Mouse (Mus musculus) adrenal gland, postnatal 14 days (tissue): ENCODE results near the gene Ppia. TPM values are rescaled to one million over a fixed set of nuclear protein-coding genes. Genes with fewer than 3 reads are reported as not detected.
A peak's percentile ranks its signal among the peaks of the same experiment; 100 is the strongest.
"Not testable (repeated sequence)": the region's sequence is repeated elsewhere in the genome, so short reads cannot be mapped to it uniquely, and the experiment has no call there.

Source experiments
- DNase-seq: peaks from one replicate; pipeline ENCODE4 v3.0.0; 2021; ENCODE audit warnings: mixed read lengths
- long read RNA-seq, 2 experiments: library from polyadenylated mRNA; stranded (forward); transcript quantifications; one replicate each; pipeline ENCODE4 v2.0.0; 2021
- total RNA-seq: library from RNA; stranded (reverse); gene quantifications from 2 replicates; pipeline ENCODE4 v1.2.3, GENCODE M21; 2021

Gene Ppia
- 1,829 and 1,894 TPM in 2 replicates for total RNA-seq
- long read RNA-seq, experiment 1, transcript Ppia-202 (5 exons, 1,170 nt): major isoform, 1,314 of 1,349 reads
- long read RNA-seq, experiment 1, partial matches to known transcripts: 6 of 1,349 reads
- long read RNA-seq, experiment 1, other reads (novel, unspliced or antisense): 23 of 1,349 reads
- long read RNA-seq, experiment 2, transcript Ppia-202 (5 exons, 1,170 nt): major isoform, 1,078 of 1,131 reads
- long read RNA-seq, experiment 2, partial matches to known transcripts: 19 of 1,131 reads
- long read RNA-seq, experiment 2, other reads (novel, unspliced or antisense): 30 of 1,131 reads

GRCm38 (mm10) chr11:6414751-6415550, at the start of gene Ppia:
Gene Ppia, plus strand, starts transcription at chr11:6415443.
- DNase-seq: no peak

DNA sequence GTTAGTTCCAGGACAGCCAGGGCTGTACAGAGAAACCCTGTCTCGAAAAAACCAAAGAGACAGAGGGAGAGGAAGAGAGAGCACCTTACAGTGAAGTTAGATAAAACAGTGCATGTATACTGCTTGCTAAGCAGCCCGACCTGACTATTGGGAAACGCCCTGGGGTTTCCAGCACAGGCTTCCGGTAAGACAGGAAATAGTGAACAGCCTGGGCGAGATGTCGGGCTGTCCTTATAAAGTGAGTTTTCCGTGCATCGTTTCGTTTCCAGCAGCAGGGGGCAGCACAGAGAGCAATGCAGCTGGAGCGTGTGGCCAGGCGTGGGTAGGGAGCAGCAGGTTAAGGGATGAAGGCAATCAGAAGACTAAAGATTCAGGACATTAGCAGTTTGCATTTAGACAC, 49.4 kb upstream of the Ppia start:
- peak; percentile 87 for DNase-seq

DNA sequence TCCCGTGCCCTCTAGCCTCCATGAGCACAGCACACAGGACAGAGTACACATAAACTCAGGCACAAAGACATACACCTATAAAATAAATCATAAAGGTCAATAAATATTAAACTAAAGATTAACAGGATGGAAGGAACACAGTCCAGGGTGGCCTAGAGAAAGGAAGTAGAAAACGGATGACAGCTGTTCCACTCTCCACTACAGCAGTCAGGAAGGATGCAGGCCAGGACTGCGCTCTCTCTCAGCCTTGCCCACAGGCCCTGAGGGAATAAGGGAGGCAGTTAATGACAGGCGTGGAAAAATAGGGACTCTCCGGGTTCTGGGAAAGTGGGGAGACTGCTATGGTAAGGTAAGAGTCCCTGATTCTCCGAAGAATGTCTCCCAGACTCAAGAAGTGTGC, 48.8 kb upstream of the Ppia start:
- no peak for DNase-seq

DNA sequence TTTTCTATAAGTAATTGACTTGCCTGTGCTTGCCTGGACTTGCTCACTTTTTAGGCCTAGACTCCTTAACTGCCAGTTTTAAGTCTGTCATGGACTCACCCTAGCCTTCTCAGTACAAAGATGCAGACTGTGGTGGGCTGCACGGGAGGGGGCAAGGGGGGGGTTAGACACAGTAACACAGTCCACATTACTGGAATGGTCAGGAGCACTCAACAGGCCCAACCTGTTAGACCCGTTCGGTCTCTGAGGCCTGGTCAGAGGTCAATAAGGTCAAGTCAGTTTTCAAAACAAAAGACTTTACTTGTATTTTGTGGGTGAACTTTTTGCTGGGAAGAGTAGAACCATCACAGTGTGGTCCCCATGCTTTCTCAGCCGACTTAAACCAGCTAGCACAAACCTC, 48.1 kb upstream of the Ppia start:
- no peak for DNase-seq

- DNase-seq: not testable (repeated sequence)
These were observed 47.3 kb upstream of the Ppia start for GRCm38 (mm10) chr11:6367986-6368385.

GRCm38 (mm10) chr11:6371376-6372155, 43.7 kb upstream of the Ppia start:
- no peak for DNase-seq

DNA sequence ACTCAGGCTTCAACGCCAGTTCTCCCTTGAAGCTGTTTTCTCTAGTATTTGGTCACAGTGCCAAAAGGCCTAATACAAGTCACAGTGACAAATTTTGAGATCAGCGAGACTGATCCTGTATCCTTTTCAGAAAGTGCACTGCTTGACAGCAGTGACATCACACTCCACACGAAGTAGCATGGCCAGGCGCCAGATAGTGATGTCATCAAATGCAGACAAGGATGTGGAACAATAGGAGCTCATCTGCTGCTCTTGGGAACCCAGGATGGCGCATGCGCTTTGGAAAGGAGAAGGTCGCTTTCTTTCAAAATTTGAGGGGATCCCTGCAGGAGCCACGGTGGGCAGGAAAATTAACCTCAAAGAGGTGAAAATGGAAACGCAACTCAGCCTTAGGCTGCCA, 42.5 kb upstream of the Ppia start:
- peak; percentile 41 for DNase-seq

- DNase-seq: peak; percentile 48
These were observed 34.3 kb upstream of the Ppia start for GRCm38 (mm10) chr11:6380916-6381315.

DNA sequence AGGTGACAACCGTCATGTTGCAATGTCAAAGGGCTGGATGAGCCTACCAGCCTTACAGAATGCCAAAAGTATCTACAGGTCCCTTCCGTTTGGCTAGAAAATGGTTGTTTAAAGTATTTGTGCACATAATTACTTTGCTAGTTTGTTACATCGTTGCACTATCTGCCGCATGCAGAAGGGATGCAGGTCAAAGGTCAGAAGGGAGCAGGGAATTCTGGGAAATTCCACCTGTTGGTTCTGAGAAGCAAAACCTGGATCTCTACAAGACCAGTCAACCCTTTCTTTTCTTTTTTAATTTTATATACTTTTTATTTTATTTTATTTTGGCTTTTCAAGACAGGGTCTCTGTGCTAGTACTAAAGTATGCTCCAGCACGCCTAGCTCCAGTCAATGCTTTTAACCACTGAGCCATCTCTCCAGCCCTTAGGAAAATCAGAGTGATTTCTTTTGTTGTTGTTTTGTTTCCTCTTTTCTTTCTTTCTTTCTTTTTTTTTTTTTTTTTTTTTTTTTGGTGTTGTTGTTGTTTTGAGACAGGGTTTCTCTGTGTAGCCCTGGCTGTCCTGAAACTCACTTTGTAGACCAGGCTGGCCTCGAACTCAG, 27.0 kb upstream of the Ppia start:
- no peak for DNase-seq

GRCm38 (mm10) chr11:6388726-6389413, 26.4 kb upstream of the Ppia start, which contains the start of gene Zmiz2:
Gene Zmiz2, plus strand, starts transcription at chr11:6389074.
- DNase-seq: peak; percentile 98

GRCm38 (mm10) chr11:6389483-6389921, 25.7 kb upstream of the Ppia start:
- peak; percentile 45 for DNase-seq

GRCm38 (mm10) chr11:6390376-6391053, 24.7 kb upstream of the Ppia start:
- DNase-seq: no peak

- no peak for DNase-seq
These were observed 23.5 kb upstream of the Ppia start for GRCm38 (mm10) chr11:6391516-6392276.

DNA sequence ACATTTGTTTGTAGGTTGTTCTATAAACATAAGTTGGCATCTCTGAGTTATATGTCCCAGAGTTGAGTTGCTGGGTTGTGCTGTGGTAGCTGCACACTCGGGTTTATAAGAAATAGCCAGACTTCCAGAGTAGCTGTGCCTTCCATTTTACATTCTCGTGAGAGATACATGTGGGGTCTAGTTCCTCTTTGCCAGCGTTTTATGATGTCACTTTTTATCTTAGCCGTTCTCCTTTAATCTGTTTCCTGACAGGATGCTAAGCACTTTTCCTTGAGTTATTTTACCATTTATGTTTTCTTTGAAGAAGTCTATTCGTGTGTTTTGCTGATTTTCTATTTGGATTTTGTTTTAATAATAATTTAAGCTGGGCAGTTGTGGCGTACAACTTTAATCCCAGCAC, 22.4 kb upstream of the Ppia start:
- DNase-seq: no peak

DNA sequence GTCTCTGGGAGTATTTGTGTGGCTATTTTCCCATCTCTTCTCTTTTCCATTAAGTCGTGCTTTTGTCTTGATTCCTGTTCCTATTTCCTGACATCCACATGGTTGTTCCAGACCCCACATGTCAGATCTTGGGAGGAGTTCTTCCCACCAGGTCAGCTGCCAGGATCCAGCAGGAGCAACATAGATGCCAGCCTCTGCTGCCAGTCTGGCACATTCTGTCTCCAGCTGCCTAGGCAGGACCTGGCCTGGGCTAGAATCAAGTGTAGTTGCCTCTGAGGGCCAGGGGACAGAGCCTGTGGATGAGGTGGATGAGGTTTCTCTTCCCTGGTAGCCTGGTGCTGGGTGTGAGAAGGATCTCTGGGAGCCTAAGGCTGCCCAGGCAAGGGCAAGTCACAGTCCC, 21.4 kb upstream of the Ppia start:
- DNase-seq: no peak

GRCm38 (mm10) chr11:6395565-6395964, 19.7 kb upstream of the Ppia start:
- peak; percentile 2 for DNase-seq

GRCm38 (mm10) chr11:6398141-6398540, 17.1 kb upstream of the Ppia start:
- no peak for DNase-seq

DNA sequence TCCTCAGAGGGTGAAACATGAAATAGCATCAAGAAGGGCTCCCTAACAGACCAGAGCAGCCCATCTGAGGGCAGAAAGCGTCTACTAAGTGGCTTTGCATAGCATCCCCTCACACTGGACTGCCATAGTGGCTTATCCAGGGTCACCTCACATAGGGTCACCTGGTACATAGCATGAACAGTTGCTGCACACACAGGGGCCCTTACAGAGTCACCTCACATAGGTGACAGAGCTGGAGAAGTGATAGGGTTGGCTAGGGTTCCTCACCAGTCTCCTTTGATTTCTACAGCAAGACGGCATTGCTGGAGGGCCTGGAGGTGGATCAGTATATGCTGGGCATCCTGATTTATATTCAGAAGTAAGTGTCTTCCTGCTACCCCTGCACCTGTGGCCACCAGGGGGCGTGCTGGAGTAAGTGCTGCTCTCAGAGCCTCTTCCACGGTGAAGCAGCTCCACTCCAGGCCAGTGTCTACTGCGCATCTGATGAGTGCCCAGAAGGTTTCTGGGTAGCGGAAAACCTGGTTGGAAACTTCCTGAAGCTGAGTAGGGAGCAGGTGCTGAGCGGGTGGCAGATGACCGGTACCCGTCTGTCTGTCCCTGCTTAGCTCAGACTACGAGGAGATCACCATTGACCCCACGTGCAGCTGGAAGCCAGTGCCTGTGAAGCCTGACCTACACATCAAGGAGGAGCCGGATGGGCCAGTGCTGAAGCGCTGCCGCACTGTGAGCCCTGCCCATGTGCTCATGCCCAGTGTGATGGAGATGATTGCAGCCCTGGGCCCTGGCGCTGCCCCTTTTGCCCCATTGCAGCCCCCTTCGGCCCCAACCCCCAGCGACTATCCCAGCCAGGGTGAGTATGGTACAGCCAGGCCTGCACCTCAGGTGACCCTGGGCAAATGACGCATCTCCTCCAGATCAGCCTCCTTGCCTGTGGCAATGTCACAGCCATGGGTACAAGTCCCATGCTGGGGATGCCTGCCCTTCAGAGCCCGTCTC, 12.4 kb upstream of the Ppia start:
- DNase-seq: peak; percentile 92

DNA sequence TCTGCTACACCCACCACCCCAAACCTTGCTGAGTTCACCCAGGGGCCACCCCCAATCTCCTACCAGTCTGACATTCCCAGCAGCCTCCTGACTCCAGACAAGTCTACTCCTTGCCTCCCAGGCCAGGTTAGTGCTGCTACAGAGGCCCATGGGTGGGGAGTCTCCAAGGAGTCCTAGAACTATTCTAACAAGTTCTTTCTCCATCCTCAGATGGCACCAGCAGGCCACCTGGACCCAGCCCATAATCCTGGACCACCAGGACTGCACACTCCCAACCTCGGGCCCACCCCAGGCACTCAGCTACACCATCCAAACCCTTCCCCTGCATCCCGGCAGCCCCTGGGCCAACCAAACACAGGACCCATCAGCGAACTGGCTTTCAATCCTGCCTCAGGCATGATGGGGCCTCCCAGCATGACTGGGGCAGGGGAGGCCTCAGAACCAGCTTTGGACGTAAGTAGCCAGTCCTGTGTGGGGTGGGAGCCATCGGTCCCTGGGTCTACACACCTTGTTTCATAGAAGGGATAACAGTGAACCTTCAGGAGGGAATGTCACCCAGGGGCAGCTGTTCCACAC, 11.3 kb upstream of the Ppia start:
- no peak for DNase-seq
